Mouse (Mus musculus): ENCODE measurements around the gene Casz1. TPM values are rescaled to one million over a fixed set of nuclear protein-coding genes. Genes with fewer than 3 reads are reported as not detected.
A peak's percentile ranks its signal among the peaks of the same experiment; 100 is the strongest.

Casz1 gene
- polyA plus RNA-seq, 1 experiment from 2014 or later, result 17.3 TPM

- ATAC-seq (ENCODE audit: low read depth), result peak; percentile 13; the same call in 1 of the 2 replicates
- 2% methylated on average over 63 of the region's 69 CpGs for WGBS
- Histone ChIP-seq H3K27ac (replicated peaks) (peak overlapping the region; percentile 78; the same call in 1 of the 2 replicates), H3K4me1 (replicated peaks) (peaks cover 55% of the 10 kb centered on the region), H3K9ac (peak overlapping the region; percentile 67), H3K27me3 (peaks cover 78% of the 10 kb centered on the region), H3K4me3 (peak overlapping the region; percentile 39), H3K4me2 (peak overlapping the region; percentile 65), H3K36me3 (0 out of 2 replicates have a peak, but pooled peaks cover 8% of the 10 kb centered on the region), H3K9me3 (no peaks in the 10 kb centered on the region)
These were observed 148.3 kb downstream of the Casz1 start for GRCm38 (mm10) chr4:148952328-148953222.

- Histone ChIP-seq H3K27me3 (peaks cover 51% of the 10 kb centered on the region), H3K36me3 (peaks cover 6% of the 10 kb centered on the region; the same call in 1 of the 2 replicates), H3K4me1 (replicated peaks) (peaks cover 42% of the 10 kb centered on the region), H3K27ac (replicated peaks) (no peak overlapping the region), H3K4me3 (no peak overlapping the region), H3K9ac (no peak overlapping the region), H3K9me3 (no peaks in the 10 kb centered on the region), H3K4me2 (no peak overlapping the region)
- no peak for ATAC-seq (ENCODE audit: low read depth)
- 83% methylated on average over 14 of the region's 14 CpGs for WGBS
These were observed 151.0 kb downstream of the Casz1 start for GRCm38 (mm10) chr4:148955131-148955813.

- peaks cover 12% of the 10 kb centered on the region for H3K4me1 ChIP-seq (replicated peaks)
- no peak overlapping the region for H3K9ac ChIP-seq
- WGBS, result 77% methylated on average over 12 of the region's 12 CpGs
- no peak overlapping the region for H3K27ac ChIP-seq (replicated peaks)
- H3K36me3 ChIP-seq, result peaks cover 28% of the 10 kb centered on the region
- H3K4me2 ChIP-seq, result no peak overlapping the region
- no peaks in the 10 kb centered on the region for H3K9me3 ChIP-seq
- no peak overlapping the region for H3K4me3 ChIP-seq
- H3K27me3 ChIP-seq, result peaks cover 8% of the 10 kb centered on the region
- ATAC-seq (ENCODE audit: low read depth), result no peak
These were observed 155.8 kb downstream of the Casz1 start for GRCm38 (mm10) chr4:148960011-148960410.

- no peaks in the 10 kb centered on the region for H3K27me3 ChIP-seq
- peaks cover 6% of the 10 kb centered on the region; the same call in 1 of the 2 replicates for H3K4me1 ChIP-seq (replicated peaks)
- H3K4me2 ChIP-seq, result no peak overlapping the region
- H3K27ac ChIP-seq (replicated peaks), result no peak overlapping the region
- no peaks in the 10 kb centered on the region for H3K9me3 ChIP-seq
- H3K9ac ChIP-seq, result no peak overlapping the region
- ATAC-seq (ENCODE audit: low read depth), result no peak
- peaks cover 28% of the 10 kb centered on the region for H3K36me3 ChIP-seq
- no peak overlapping the region for H3K4me3 ChIP-seq
- 94% methylated on average over 19 of the region's 19 CpGs for WGBS
These were observed 156.9 kb downstream of the Casz1 start for GRCm38 (mm10) chr4:148961081-148961480.

- H3K4me3 ChIP-seq, result no peak overlapping the region
- no peak overlapping the region for H3K9ac ChIP-seq
- H3K36me3 ChIP-seq, result peaks cover 28% of the 10 kb centered on the region
- H3K27me3 ChIP-seq, result no peaks in the 10 kb centered on the region
- ATAC-seq (ENCODE audit: low read depth), result no peak
- no peak overlapping the region for H3K27ac ChIP-seq (replicated peaks)
- WGBS, result 100% methylated on average over 1 of the region's 1 CpGs
- H3K4me1 ChIP-seq (replicated peaks), result peaks cover 15% of the 10 kb centered on the region
- H3K9me3 ChIP-seq, result no peaks in the 10 kb centered on the region
- H3K4me2 ChIP-seq, result no peak overlapping the region
These were observed 157.9 kb downstream of the Casz1 start for GRCm38 (mm10) chr4:148962096-148962495.

- Histone ChIP-seq H3K4me3 (no peak overlapping the region), H3K27ac (replicated peaks) (peak overlapping the region; percentile 23; the same call in 1 of the 2 replicates), H3K9ac (no peak overlapping the region), H3K4me2 (no peak overlapping the region), H3K9me3 (no peaks in the 10 kb centered on the region), H3K36me3 (peaks cover 28% of the 10 kb centered on the region), H3K27me3 (no peaks in the 10 kb centered on the region), H3K4me1 (replicated peaks) (peaks cover 41% of the 10 kb centered on the region)
- ATAC-seq (ENCODE audit: low read depth), result no peak
- 79% methylated on average over 10 of the region's 10 CpGs for WGBS
These were observed 160.5 kb downstream of the Casz1 start for GRCm38 (mm10) chr4:148964541-148965310.

- Histone ChIP-seq H3K27me3 (no peaks in the 10 kb centered on the region), H3K36me3 (peaks cover 15% of the 10 kb centered on the region), H3K4me1 (replicated peaks) (peaks cover 55% of the 10 kb centered on the region), H3K4me3 (no peak overlapping the region), H3K9me3 (no peaks in the 10 kb centered on the region), H3K4me2 (no peak overlapping the region), H3K27ac (replicated peaks) (peak overlapping the region; percentile 59), H3K9ac (no peak overlapping the region)
- no peak for ATAC-seq (ENCODE audit: low read depth)
- 79% methylated on average over 5 of the region's 5 CpGs for WGBS
These were observed 161.9 kb downstream of the Casz1 start for GRCm38 (mm10) chr4:148966132-148966531.

- ATAC-seq (ENCODE audit: low read depth), result no peak
- WGBS, result 82% methylated on average over 5 of the region's 5 CpGs
- Histone ChIP-seq H3K4me2 (no peak overlapping the region), H3K36me3 (no peaks in the 10 kb centered on the region), H3K27ac (replicated peaks) (no peak overlapping the region), H3K27me3 (no peaks in the 10 kb centered on the region), H3K4me3 (no peak overlapping the region), H3K9ac (no peak overlapping the region), H3K4me1 (replicated peaks) (peaks cover 80% of the 10 kb centered on the region), H3K9me3 (no peaks in the 10 kb centered on the region)
These were observed 164.6 kb downstream of the Casz1 start for GRCm38 (mm10) chr4:148968859-148969258.

- Histone ChIP-seq H3K9me3 (no peaks in the 10 kb centered on the region), H3K27ac (replicated peaks) (peak overlapping the region; percentile 7), H3K4me3 (no peak overlapping the region), H3K4me2 (no peak overlapping the region), H3K9ac (peak overlapping the region; percentile 17; the same call in 1 of the 2 replicates), H3K36me3 (no peaks in the 10 kb centered on the region), H3K27me3 (no peaks in the 10 kb centered on the region), H3K4me1 (replicated peaks) (peaks cover 85% of the 10 kb centered on the region)
- WGBS, result 58% methylated on average over 5 of the region's 5 CpGs
- no peak for ATAC-seq (ENCODE audit: low read depth)
These were observed 165.4 kb downstream of the Casz1 start for GRCm38 (mm10) chr4:148969610-148970009.

- H3K4me3 ChIP-seq, result no peak overlapping the region
- no peak overlapping the region for H3K9ac ChIP-seq
- no peak overlapping the region for H3K4me2 ChIP-seq
- 83% methylated on average over 4 of the region's 4 CpGs for WGBS
- peaks cover 93% of the 10 kb centered on the region for H3K4me1 ChIP-seq (replicated peaks)
- no peaks in the 10 kb centered on the region for H3K27me3 ChIP-seq
- no peaks in the 10 kb centered on the region for H3K36me3 ChIP-seq
- ATAC-seq (ENCODE audit: low read depth), result no peak
- H3K27ac ChIP-seq (replicated peaks), result no peak overlapping the region
- no peaks in the 10 kb centered on the region for H3K9me3 ChIP-seq
These were observed 166.5 kb downstream of the Casz1 start for GRCm38 (mm10) chr4:148970742-148971141.

- no peak overlapping the region for H3K4me2 ChIP-seq
- no peak overlapping the region for H3K4me3 ChIP-seq
- H3K27ac ChIP-seq (replicated peaks), result 0 out of 2 replicates have a peak overlapping the region, but pooled peaks have one; percentile 11
- no peaks in the 10 kb centered on the region for H3K36me3 ChIP-seq
- no peak overlapping the region for H3K9ac ChIP-seq
- H3K9me3 ChIP-seq, result no peaks in the 10 kb centered on the region
- no peaks in the 10 kb centered on the region for H3K27me3 ChIP-seq
- H3K4me1 ChIP-seq (replicated peaks), result peaks cover 83% of the 10 kb centered on the region
- no peak for ATAC-seq (ENCODE audit: low read depth)
- WGBS, result 58% methylated on average over 3 of the region's 3 CpGs
These were observed 167.5 kb downstream of the Casz1 start for GRCm38 (mm10) chr4:148971613-148972242.
